Mouse (Mus musculus) spleen, adult 2 months (tissue): ENCODE results near the gene Olfr329-ps. TPM values are rescaled to one million over a fixed set of nuclear protein-coding genes. Genes with fewer than 3 reads are reported as not detected.

Experiments used
- DNase-seq, 2 experiments: peaks; one replicate each; pipeline versions ENCODE4 v3.0.0 to v3.0.0-alpha.2; 2012 to 2021; ENCODE audit warnings: low spot score in 2 of 2, low read depth in 1 of 2
- H3K27ac ChIP-seq: fragments of 200-500 bp; 2 replicates; pipeline ENCODE4 v1.5.1; 2012; ENCODE audit warnings: low read length, inconsistent platforms; ENCODE audit not compliant: insufficient read depth
- H3K27me3 ChIP-seq: fragments of 200-500 bp; 2 replicates; pipeline ENCODE4 v1.6.1; 2012; ENCODE audit warnings: mild to moderate bottlenecking, moderate library complexity, low read length, inconsistent platforms; ENCODE audit not compliant: control insufficient read depth, insufficient read depth
- H3K36me3 ChIP-seq: fragments of 200-500 bp; 2 replicates; pipeline ENCODE4 v1.6.1; 2012; ENCODE audit warnings: mild to moderate bottlenecking, low read length, inconsistent platforms; ENCODE audit not compliant: control insufficient read depth, insufficient read depth
- H3K4me1 ChIP-seq: fragments of 200-500 bp; 2 replicates; pipeline ENCODE4 v1.6.1; 2011; ENCODE audit warnings: inconsistent platforms; ENCODE audit not compliant: control insufficient read depth, insufficient read depth, insufficient read length
- H3K4me3 ChIP-seq: fragments of 200-500 bp; 2 replicates; pipeline ENCODE4 v1.5.1; 2011; ENCODE audit warnings: mild to moderate bottlenecking, inconsistent platforms; ENCODE audit not compliant: insufficient read depth, insufficient read length; ENCODE audit errors: extremely low read depth
- CTCF ChIP-seq: fragments of 200-500 bp; IDR thresholded peaks from 2 replicates; pipeline ENCODE4 v1.5.1; 2011; ENCODE audit warnings: mild to moderate bottlenecking, inconsistent platforms; ENCODE audit not compliant: insufficient read depth, insufficient read length, insufficient replicate concordance; ENCODE audit errors: extremely low read depth
- POLR2A ChIP-seq: fragments of 200-500 bp; IDR thresholded peaks from 2 replicates; pipeline ENCODE4 v1.6.1; 2011; ENCODE audit warnings: low read depth, low read length, inconsistent platforms
- WGBS: fragments of 180-500 bp; shearing (Covaris S2); methylation state at CpG from one replicate; pipeline ENCODE4 v1.1.7; 2018; 5-methylcytosine and 5-hydroxymethylcytosine counted together
- polyA plus RNA-seq: library from polyadenylated mRNA; depleted of rRNA; stranded (reverse); fragments of >200 nt; gene quantifications from 2 replicates; pipeline ENCODE4 v1.2.3, GENCODE M21; 2012; rRNA removed

Gene Olfr329-ps
- polyA plus RNA-seq: 0.12 TPM in 1 of 2 replicates, not detected in the other

DNA sequence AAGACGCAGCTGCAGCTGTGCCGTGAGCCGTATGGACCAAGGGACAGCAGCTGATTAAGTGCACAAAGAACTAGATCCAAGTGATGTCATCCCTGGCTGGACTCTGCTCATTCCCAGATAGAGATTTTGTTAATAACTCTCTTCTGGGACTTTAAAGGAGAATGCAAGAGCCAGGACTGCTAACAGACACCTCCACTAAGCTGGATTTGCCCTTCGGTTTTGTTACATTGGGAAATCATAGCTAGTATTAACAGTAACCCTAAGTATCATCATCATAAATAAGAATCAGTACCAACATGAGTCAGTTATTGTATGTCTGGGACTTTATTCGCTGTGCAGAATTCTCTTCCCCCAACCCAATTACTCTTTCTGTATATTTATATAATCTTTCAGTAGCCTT, at the start of gene Olfr329-ps:
Olfr329-ps (minus strand) TSS at position 101 of the 400 bp plus-strand sequence.
- no peak within 1 kb of the TSS for H3K4me3 ChIP-seq
- H3K36me3 ChIP-seq: no peaks in the 10 kb centered on the region
- WGBS: 90% methylated on average over 5 of the region's 5 CpGs
- no peak for TF ChIP-seq CTCF
- TF ChIP-seq POLR2A: no peak
- DNase-seq: no peak
- no peak within 1 kb of the TSS for H3K27ac ChIP-seq
- H3K27me3 ChIP-seq: no peaks in the 10 kb centered on the region
- no peaks in the 10 kb centered on the region for H3K4me1 ChIP-seq

DNA sequence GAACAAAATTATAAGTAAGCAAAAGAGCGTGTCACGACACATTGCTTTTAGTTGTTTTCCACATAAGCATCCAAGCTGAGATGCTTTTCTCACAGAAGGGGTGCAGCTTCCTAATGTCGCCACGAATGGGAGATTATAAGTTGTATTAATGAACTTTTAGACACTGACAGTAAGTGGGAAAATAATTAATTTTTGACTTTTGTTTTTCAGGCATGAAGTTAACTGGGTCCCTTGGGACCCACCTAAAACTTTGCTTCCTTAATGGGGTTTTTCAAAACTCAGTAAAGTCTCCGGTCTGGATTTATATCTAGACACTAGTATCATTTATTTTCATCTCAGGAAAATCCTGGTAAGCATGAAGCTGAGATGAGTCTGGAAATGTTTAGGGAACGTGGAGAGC, 48.6 kb upstream of the Olfr329-ps start, which contains the start of gene Olfr324:
Olfr324 (plus strand) TSS at position 301 of the 400 bp plus-strand sequence.
- DNase-seq: no peak
- WGBS: 75% methylated on average over 6 of the region's 6 CpGs
- no peak within 1 kb of the TSS for H3K4me3 ChIP-seq
- no peaks in the 10 kb centered on the region for H3K36me3 ChIP-seq
- H3K27me3 ChIP-seq: no peaks in the 10 kb centered on the region
- no peaks in the 10 kb centered on the region for H3K4me1 ChIP-seq
- no peak for TF ChIP-seq POLR2A
- no peak for TF ChIP-seq CTCF
- no peak within 1 kb of the TSS for H3K27ac ChIP-seq

DNA sequence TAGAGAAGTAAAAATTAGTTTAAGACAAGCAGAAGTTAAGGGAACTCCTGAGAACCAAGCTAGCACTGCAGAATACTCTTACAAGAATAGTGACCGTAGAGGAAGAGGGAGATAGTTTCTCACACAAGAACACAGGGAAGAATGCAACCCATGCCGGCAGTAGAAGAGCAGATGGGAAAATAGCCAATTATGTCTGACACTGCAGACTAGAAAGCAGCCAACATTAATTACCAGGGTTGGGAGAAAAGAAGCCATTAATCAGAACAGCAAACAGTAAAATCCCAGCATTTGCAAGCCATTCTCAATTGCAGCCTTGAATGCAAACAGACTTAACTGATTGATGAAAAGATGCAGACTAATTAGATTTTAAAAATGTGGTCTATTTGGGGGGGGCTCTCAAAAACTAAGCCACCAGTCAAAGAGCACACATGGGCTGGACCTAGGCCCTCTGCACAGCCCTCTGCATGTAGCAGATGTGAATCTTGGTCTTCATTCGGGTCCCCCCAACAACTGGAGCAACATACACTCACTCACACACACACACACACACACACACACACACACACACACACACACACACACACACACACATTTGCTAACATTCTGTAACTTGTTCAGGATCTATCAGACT, 42.5 kb upstream of the Olfr329-ps start:
- Histone ChIP-seq H3K27me3 (no peaks in the 10 kb centered on the region), H3K4me3 (no peak overlapping the region), H3K27ac (no peak overlapping the region), H3K4me1 (no peaks in the 10 kb centered on the region), H3K36me3 (no peaks in the 10 kb centered on the region)
- TF ChIP-seq CTCF: no peak
- no peak for TF ChIP-seq POLR2A
- no peak for DNase-seq
- 76% methylated on average over 3 of the region's 3 CpGs for WGBS

DNA sequence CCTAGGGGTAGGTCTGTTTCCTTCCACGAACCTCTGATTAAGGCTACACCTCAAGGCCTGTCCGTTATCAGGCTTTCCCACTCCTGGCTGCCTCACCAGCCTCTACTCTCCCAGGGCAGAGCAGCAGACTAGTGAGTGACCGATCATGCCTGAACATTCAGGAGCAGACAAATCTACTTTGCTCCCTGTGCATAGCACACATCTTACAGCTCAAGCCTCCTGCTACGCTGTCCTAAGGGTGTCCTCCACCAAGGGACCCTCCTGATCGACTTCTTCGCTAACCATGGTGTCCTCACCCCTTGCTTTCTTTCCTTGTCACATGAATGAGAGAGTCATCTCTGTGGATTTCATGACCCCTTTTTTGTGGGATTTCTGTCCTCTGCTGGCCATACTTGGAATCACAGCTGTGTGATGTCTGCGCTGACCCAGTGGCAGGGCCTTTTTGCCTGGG, 41.7 kb upstream of the Olfr329-ps start:
- Histone ChIP-seq H3K4me3 (no peak overlapping the region), H3K36me3 (no peaks in the 10 kb centered on the region), H3K4me1 (no peaks in the 10 kb centered on the region), H3K27ac (no peak overlapping the region), H3K27me3 (no peaks in the 10 kb centered on the region)
- peak in 1 of 2 experiments; percentile 17 for DNase-seq
- 68% methylated on average over 7 of the region's 7 CpGs for WGBS
- no peak for TF ChIP-seq POLR2A
- peak; percentile 26; the same call in 1 of the 2 replicates for TF ChIP-seq CTCF

DNA sequence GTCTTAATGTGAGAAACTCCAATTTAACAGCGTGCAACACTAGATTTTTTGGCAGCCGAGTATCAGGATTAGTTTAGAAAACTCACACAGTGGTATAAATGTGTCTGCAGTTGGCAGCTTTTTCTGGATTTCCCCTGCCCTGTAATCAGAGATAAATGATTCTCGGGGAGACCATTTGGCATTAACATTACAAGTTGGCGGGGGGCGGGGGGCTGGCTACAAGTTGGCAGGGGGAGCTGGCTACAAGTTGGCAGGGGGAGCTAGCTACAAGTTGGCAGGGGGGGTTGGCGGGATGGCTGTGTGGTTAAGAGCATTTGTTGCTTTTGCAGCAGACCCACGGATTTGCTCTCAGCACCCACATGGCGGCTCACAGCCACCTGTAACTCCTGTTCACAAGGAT, 32.4 kb upstream of the Olfr329-ps start:
- no peak for DNase-seq
- no peaks in the 10 kb centered on the region for H3K4me1 ChIP-seq
- no peaks in the 10 kb centered on the region for H3K36me3 ChIP-seq
- H3K27me3 ChIP-seq: no peaks in the 10 kb centered on the region
- 81% methylated on average over 8 of the region's 8 CpGs for WGBS
- no peak for TF ChIP-seq CTCF
- no peak for TF ChIP-seq POLR2A
- H3K4me3 ChIP-seq: no peak overlapping the region
- H3K27ac ChIP-seq: no peak overlapping the region

DNA sequence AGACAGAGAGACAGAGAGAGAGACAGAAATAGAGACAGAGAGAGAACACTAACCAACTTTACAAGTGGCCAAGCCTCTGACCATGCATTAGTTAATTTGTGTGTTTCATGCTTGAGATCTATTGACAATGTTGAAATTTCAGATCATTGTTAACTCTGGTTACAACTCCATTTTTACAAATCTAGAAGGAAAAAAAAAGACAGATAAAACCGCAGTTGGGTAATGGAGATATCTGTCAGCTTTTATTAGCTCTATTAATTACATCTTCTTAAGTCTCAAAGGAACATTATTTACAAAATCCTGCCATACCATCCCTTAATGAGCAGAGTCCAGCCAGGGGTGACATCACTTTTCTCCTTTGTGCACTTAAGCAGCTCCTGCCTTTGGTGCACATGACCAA, 31.2 kb upstream of the Olfr329-ps start, which contains the start of gene Olfr325:
Olfr325 (plus strand) TSS at position 301 of the 400 bp plus-strand sequence.
- TF ChIP-seq POLR2A: no peak
- no peak for TF ChIP-seq CTCF
- WGBS: 80% methylated on average over 1 of the region's 1 CpGs
- H3K27me3 ChIP-seq: no peaks in the 10 kb centered on the region

DNA sequence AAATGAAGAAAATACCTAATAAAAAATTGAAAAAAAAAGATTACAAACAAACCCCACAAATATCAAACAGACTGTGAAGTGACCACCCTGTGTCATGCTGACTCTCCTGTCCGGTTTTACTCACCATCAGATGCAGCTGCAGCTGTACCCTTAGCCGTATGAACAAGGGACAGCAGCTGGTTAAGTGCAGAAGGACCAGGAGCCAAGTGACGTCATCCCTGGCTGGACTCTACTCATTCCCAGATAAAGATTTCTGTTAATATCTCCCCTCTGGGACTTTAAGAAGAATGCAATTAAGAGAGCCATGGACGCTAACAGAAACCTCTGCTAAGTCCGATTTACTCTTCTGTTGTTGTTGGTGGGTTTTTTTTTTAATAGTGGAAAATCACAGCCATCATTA, 24.2 kb upstream of the Olfr329-ps start, which contains the start of gene Olfr224:
Olfr224 (minus strand) TSS at position 149 of the 400 bp plus-strand sequence.
- H3K27ac ChIP-seq: no peak within 1 kb of the TSS
- WGBS: 84% methylated on average over 5 of the region's 5 CpGs
- no peak within 1 kb of the TSS for H3K4me3 ChIP-seq
- no peaks in the 10 kb centered on the region for H3K4me1 ChIP-seq
- no peaks in the 10 kb centered on the region for H3K36me3 ChIP-seq
- no peak for TF ChIP-seq CTCF
- no peak for TF ChIP-seq POLR2A
- DNase-seq: no peak
- H3K27me3 ChIP-seq: no peaks in the 10 kb centered on the region

More for the DNA sequence above, 31.2 kb upstream of the Olfr329-ps start, which contains the start of gene Olfr325:
- H3K27ac ChIP-seq: no peak within 1 kb of the TSS
- no peak within 1 kb of the TSS for H3K4me3 ChIP-seq
- no peaks in the 10 kb centered on the region for H3K36me3 ChIP-seq
- no peaks in the 10 kb centered on the region for H3K4me1 ChIP-seq
- no peak for DNase-seq
